ENCODE assay signal across 10 mouse cellular contexts in genomic region chr4:152226901-152227486, GRCm38 (mm10). TPM values are rescaled to one million over a fixed set of nuclear protein-coding genes. Genes with fewer than 3 reads are reported as not detected.
DNase-seq lines count a peak whose midpoint lies in the region; ATAC-seq and TF ChIP-seq lines count a peak whose summit lies in the region.
"Had no signal": no experiment of that assay in that cellular context is flagged by ENCODE, and none has a peak within 500 bp of the region (broad histone marks: within the 10 kb centered on the region; RNA-seq: fewer than 3 reads in every experiment).

No protein-coding gene starts in this region.

- DNase-seq in heart, adult 8-10 months (ENCODE audit: low spot score), result no peak
- no peak for DNase-seq in embryonic facial prominence, embryonic 10.5 days (ENCODE audit: low spot score)
- peak; percentile 50 to 81 for DNase-seq in layer of hippocampus, adult 2 months (ENCODE audit: low spot score in 2 of 2)
- no peak for DNase-seq in adrenal gland, adult 18-20 months (ENCODE audit: low spot score in 2 of 2)
- no peak for DNase-seq in adrenal gland, postnatal 14 days
- DNase-seq in urinary bladder, postnatal 10 days (ENCODE audit: low spot score), result no peak
- DNase-seq: thymus, adult 2 months had no signal

- no peaks in the 10 kb centered on the region for H3K27me3 ChIP-seq in heart, embryonic 14.5 days (ENCODE audit: control insufficient read depth, insufficient read depth, low read length)
- peaks cover 10% of the 10 kb centered on the region; the same call in 1 of the 2 replicates for H3K27me3 ChIP-seq in embryonic facial prominence, embryonic 10.5 days (replicated peaks; ENCODE audit: low read depth, poor library complexity, severe bottlenecking)
- H3K27me3 ChIP-seq in neural tube, embryonic 14.5 days (ENCODE audit: control insufficient read depth, insufficient read depth, low read length), result no peaks in the 10 kb centered on the region

- 85% methylated on average over 13 of the region's 13 CpGs for WGBS in heart, embryonic 14.5 days
- 77% methylated on average over 13 of the region's 13 CpGs for WGBS in embryonic facial prominence, embryonic 10.5 days
- 69% methylated on average over 13 of the region's 13 CpGs for WGBS in neural tube, embryonic 14.5 days

- no peaks in the 10 kb centered on the region for H3K9me3 ChIP-seq in heart, embryonic 14.5 days (ENCODE audit: control insufficient read depth, low read length)
- no peaks in the 10 kb centered on the region for H3K9me3 ChIP-seq in embryonic facial prominence, embryonic 10.5 days
- no peaks in the 10 kb centered on the region for H3K9me3 ChIP-seq in neural tube, embryonic 14.5 days (ENCODE audit: control insufficient read depth, low read length)

- peaks cover 37% of the 10 kb centered on the region for H3K36me3 ChIP-seq in heart, embryonic 14.5 days (ENCODE audit: control insufficient read depth, insufficient read depth, low read length)
- no peaks in the 10 kb centered on the region; the same call in 1 of the 2 replicates for H3K36me3 ChIP-seq in embryonic facial prominence, embryonic 10.5 days (replicated peaks)
- no peaks in the 10 kb centered on the region for H3K36me3 ChIP-seq in neural tube, embryonic 14.5 days (ENCODE audit: control insufficient read depth, insufficient read depth, low read length)

- peaks cover 4 to 8% of the 10 kb centered on the region in 2 experiments for H3K4me1 ChIP-seq in heart, embryonic 14.5 days (ENCODE audit: control insufficient read depth in 2 of 2, insufficient read depth in 2 of 2, low read length in 2 of 2)
- peaks cover 47% of the 10 kb centered on the region for H3K4me1 ChIP-seq in embryonic facial prominence, embryonic 10.5 days
- peaks cover 7% of the 10 kb centered on the region for H3K4me1 ChIP-seq in neural tube, embryonic 14.5 days (ENCODE audit: control insufficient read depth, insufficient read depth, low read length)

- H3K4me3 ChIP-seq in heart, embryonic 14.5 days (ENCODE audit: control insufficient read depth in 1 of 2, insufficient read depth in 1 of 2, low read depth in 1 of 2, low read length in 2 of 2), result no peak overlapping the region
- H3K4me3 ChIP-seq in embryonic facial prominence, embryonic 10.5 days, result no peak overlapping the region
- H3K4me3 ChIP-seq in layer of hippocampus, adult 2 months, result no peak overlapping the region
- no peak overlapping the region for H3K4me3 ChIP-seq in neural tube, embryonic 14.5 days (ENCODE audit: low read depth, low read length)

- TF ChIP-seq CTCF in layer of hippocampus, adult 2 months (conservative IDR thresholded peaks at IDR 0.05), result no peak

- H3K27ac ChIP-seq in heart, embryonic 14.5 days (replicated peaks in 1 of 2; ENCODE audit: control insufficient read depth in 1 of 2, insufficient read depth in 1 of 2, low read depth in 2 of 2, low read length in 2 of 2), result peak overlapping the region; percentile 46 to 69; a peak in 3 of 4 replicates
- 0 out of 2 replicates have a peak overlapping the region, but pooled peaks have one; percentile 1 for H3K27ac ChIP-seq in embryonic facial prominence, embryonic 10.5 days (replicated peaks)
- peak overlapping the region; percentile 88 for H3K27ac ChIP-seq in layer of hippocampus, adult 2 months
- peak overlapping the region; percentile 40 for H3K27ac ChIP-seq in neural tube, embryonic 14.5 days (ENCODE audit: low read depth, low read length)
- H3K27ac ChIP-seq: macrophage had no signal

- H3K9ac ChIP-seq in heart, embryonic 14.5 days (ENCODE audit: low read length), result no peak overlapping the region; the same call in 1 of the 2 replicates
- no peak overlapping the region for H3K9ac ChIP-seq in neural tube, embryonic 14.5 days (replicated peaks; ENCODE audit: low read depth, low read length)

- ATAC-seq in heart, embryonic 14.5 days (ENCODE audit: insufficient number of reproducible peaks, insufficient read depth, low FRiP score, low read depth), result 0 out of 2 replicates have a peak, but pooled peaks have one; percentile 25
- ATAC-seq in neural tube, embryonic 14.5 days (ENCODE audit: low read depth), result peak; percentile 56; the same call in 1 of the 2 replicates

- H3K4me2 ChIP-seq in heart, embryonic 14.5 days (ENCODE audit: low read length), result no peak overlapping the region
- H3K4me2 ChIP-seq in neural tube, embryonic 14.5 days (ENCODE audit: low read depth, low read length), result no peak overlapping the region

RNA-seq across cellular contexts. Expression of gene Gpr153, which starts 47.0 kb away (rescaled TPM):
- 14.0 and 18.2 TPM in 2 replicates for polyA plus RNA-seq in heart, embryonic 14.5 days (2014; fragmentation: Nextera tagmentation; extraction: Ambion mirVana)
- 10 to 100 TPM in 2 of 4 experiments, 1 to 10 TPM in 2; 5.6 to 11.9 (median 9.8) TPM for total RNA-seq in heart, adult 8-10 months (2022)
- 2.7 and 4.0 TPM in 2 replicates for polyA plus RNA-seq in embryonic facial prominence, embryonic 10.5 days (2016; fragmentation: Nextera tagmentation; extraction: Ambion mirVana)
- total RNA-seq in layer of hippocampus, adult 2 months (2021), result 1 to 10 TPM; 5.6 to 6.4 TPM
- polyA plus RNA-seq in neural tube, embryonic 14.5 days (2014; fragmentation: Nextera tagmentation; extraction: Ambion mirVana), result 18.5 and 19.3 TPM in 2 replicates
- 1 to 10 TPM; 5.3 to 7.4 TPM for total RNA-seq in adrenal gland, adult 18-20 months (2021)
- 7.2 and 7.5 TPM in 2 replicates for total RNA-seq in adrenal gland, postnatal 14 days (2021)
- polyA plus RNA-seq: macrophage had no signal

RNA-seq across cellular contexts. Expression of gene Acot7, which starts 49.1 kb away (rescaled TPM):
- polyA plus RNA-seq in heart, embryonic 14.5 days (2014; fragmentation: Nextera tagmentation; extraction: Ambion mirVana), result 62.8 and 72.9 TPM in 2 replicates
- total RNA-seq in heart, adult 8-10 months (2022), result 10 to 100 TPM; 63.9 to 80.9 (median 69.3) TPM
- polyA plus RNA-seq in embryonic facial prominence, embryonic 10.5 days (2016; fragmentation: Nextera tagmentation; extraction: Ambion mirVana), result 51.8 and 55.5 TPM in 2 replicates
- total RNA-seq in layer of hippocampus, adult 2 months (2021), result 100 to 1,000 TPM; 306 to 335 TPM
- 332 and 348 TPM in 2 replicates for polyA plus RNA-seq in neural tube, embryonic 14.5 days (2014; fragmentation: Nextera tagmentation; extraction: Ambion mirVana)
- total RNA-seq in adrenal gland, adult 18-20 months (2021), result 10 to 100 TPM; 45.7 to 54.0 TPM
- total RNA-seq in adrenal gland, postnatal 14 days (2021), result 32.2 and 34.2 TPM in 2 replicates

Comparison
In these comparisons a context has a peak if more than half of its experiments do, and no peak if none do; other contexts are left out.
1. H3K27ac ChIP-seq: peak in every context shown above with its lines; median percentile 88 in layer of hippocampus, adult 2 months; 58 in heart, embryonic 14.5 days; 40 in neural tube, embryonic 14.5 days; 1 in embryonic facial prominence, embryonic 10.5 days.
2. DNase-seq: peak in layer of hippocampus, adult 2 months (2 of 2); none in heart, adult 8-10 months (single experiment), embryonic facial prominence, embryonic 10.5 days (single experiment), adrenal gland, adult 18-20 months (0 of 2), adrenal gland, postnatal 14 days (single experiment) and urinary bladder, postnatal 10 days (single experiment).